Mouse (Mus musculus): ENCODE results near the gene Fhl4. TPM values are rescaled to one million over a fixed set of nuclear protein-coding genes. Genes with fewer than 3 reads are reported as not detected.

The Fhl4 gene
- 1.2 and 1.6 TPM in 2 replicates for polyA plus RNA-seq (2016; fragmentation: Nextera tagmentation; extraction: Ambion mirVana)

DNA sequence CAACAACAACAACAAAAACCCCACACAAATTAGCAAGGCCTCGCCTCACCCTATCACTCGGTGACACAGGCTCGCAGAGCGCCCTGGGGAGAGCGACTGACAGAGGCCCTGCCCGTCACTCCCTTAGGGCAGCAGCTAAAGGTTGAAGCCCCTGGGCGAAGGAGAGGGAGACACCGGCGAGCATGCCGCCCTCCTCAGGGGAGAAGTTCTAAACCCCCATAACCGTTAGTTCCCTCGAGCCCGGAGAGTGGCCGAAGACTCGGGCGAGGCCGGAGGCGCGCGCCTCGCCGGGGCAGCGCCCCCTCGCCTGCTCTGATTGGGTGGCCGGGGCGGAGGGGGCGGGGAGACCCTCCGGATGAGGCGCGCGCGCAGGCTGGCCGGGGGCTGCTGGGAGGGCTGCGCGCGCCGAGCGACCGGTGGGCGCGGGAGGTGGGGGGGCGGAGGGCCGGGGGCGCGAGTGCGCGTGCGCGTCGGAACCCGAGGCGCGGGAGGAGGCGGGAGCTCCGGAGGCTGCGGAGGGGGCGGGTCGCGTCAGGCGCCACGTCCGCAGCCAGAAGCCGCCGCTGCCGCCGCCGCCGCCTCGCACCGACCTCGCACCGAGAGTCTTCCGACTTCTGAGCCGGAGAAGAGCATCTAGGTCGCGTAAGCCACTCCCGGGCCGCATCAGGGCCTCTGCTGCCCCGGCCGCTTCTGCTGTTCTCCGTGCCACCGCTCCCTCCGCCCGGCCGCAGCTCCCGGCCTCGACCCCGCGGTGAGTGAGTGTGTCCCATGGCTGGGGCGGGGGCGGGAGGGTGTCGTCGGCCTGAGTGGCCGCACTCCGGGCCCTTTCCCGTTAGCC, at the start of gene Fhl4, which contains the start of gene Tmem263:
Fhl4 (minus strand) TSS at position 249 of the 838 bp plus-strand sequence.
Tmem263 (plus strand) TSS at position 381 of the 838 bp plus-strand sequence.
- H3K4me3 ChIP-seq = peak within 1 kb of the TSS; percentile 98
- no peaks in the 10 kb centered on the region for H3K9me3 ChIP-seq (replicated peaks)
- peaks cover 36% of the 10 kb centered on the region for H3K4me1 ChIP-seq
- H3K27me3 ChIP-seq (ENCODE audit: low read depth, poor library complexity, severe bottlenecking) = no peaks in the 10 kb centered on the region
- H3K36me3 ChIP-seq = no peaks in the 10 kb centered on the region
- H3K27ac ChIP-seq (replicated peaks) = peak within 1 kb of the TSS; percentile 95
- WGBS = 1% methylated on average over 93 of the region's 96 CpGs
- DNase-seq (ENCODE audit: low spot score) = peak; percentile 95

GRCm38 (mm10) chr10:85149226-85149625, 46.9 kb upstream of the Fhl4 start:
- 92% methylated on average over 5 of the region's 5 CpGs for WGBS
- H3K27me3 ChIP-seq (ENCODE audit: low read depth, poor library complexity, severe bottlenecking) = no peaks in the 10 kb centered on the region
- no peak for DNase-seq (ENCODE audit: low spot score)
- H3K36me3 ChIP-seq = peaks cover 51% of the 10 kb centered on the region
- H3K4me3 ChIP-seq = no peak overlapping the region
- no peaks in the 10 kb centered on the region for H3K4me1 ChIP-seq
- H3K27ac ChIP-seq (replicated peaks) = no peak overlapping the region
- H3K9me3 ChIP-seq (replicated peaks) = no peaks in the 10 kb centered on the region

GRCm38 (mm10) chr10:85146282-85146681, 44.0 kb upstream of the Fhl4 start:
- WGBS = 93% methylated on average over 14 of the region's 14 CpGs
- Histone ChIP-seq H3K9me3 (replicated peaks) (no peaks in the 10 kb centered on the region), H3K4me1 (no peaks in the 10 kb centered on the region), H3K27ac (replicated peaks) (no peak overlapping the region), H3K36me3 (peaks cover 77% of the 10 kb centered on the region), H3K4me3 (no peak overlapping the region), H3K27me3 (ENCODE audit: low read depth, poor library complexity, severe bottlenecking) (no peaks in the 10 kb centered on the region)
- DNase-seq (ENCODE audit: low spot score) = no peak

DNA sequence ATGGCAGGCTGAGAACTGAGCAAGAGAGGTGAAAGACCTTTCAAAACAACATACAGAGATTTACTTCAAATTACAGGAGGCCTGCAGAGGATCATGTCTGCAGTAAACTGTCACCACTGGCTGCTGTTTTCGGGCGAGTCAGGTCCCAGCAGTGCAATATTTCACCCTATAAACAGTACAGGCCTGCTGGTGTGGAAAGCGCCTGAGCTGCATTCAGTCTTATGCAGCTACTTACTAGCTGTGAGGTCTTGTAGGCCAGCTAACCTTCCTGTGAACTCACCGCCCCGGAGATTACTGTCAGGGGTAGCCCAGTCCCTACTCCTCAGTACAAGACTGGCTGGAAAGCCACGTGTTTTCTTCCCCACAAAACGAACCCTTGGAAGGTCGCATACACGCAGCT, 39.2 kb upstream of the Fhl4 start:
- no peak for DNase-seq (ENCODE audit: low spot score)
- WGBS = 90% methylated on average over 9 of the region's 9 CpGs
- no peaks in the 10 kb centered on the region for H3K27me3 ChIP-seq (ENCODE audit: low read depth, poor library complexity, severe bottlenecking)
- H3K9me3 ChIP-seq (replicated peaks) = no peaks in the 10 kb centered on the region
- peaks cover 5% of the 10 kb centered on the region; the same call in 1 of the 2 replicates for H3K4me1 ChIP-seq
- H3K4me3 ChIP-seq = no peak overlapping the region
- H3K27ac ChIP-seq (replicated peaks) = no peak overlapping the region
- H3K36me3 ChIP-seq = peaks cover 61% of the 10 kb centered on the region

DNA sequence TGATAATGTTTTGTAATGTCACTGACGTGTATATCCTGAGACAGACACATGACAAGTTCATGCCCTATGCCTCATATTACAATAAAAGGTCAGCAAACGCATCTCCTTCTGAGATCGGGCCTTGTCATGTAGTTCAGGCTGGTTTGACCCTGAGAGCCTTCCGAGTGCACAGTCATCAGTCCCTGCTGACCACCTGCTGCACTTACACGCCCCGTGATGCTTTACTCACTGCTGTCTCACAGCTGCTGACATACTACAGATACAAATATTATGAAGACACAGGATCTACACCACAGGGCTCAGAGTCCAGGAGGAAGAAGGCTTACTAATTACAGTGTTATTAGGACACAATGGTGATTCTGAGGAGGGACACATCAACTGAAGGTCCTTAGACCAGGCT, 34.3 kb upstream of the Fhl4 start:
- H3K36me3 ChIP-seq = peaks cover 39% of the 10 kb centered on the region
- H3K9me3 ChIP-seq (replicated peaks) = no peaks in the 10 kb centered on the region
- no peak overlapping the region for H3K4me3 ChIP-seq
- no peaks in the 10 kb centered on the region for H3K27me3 ChIP-seq (ENCODE audit: low read depth, poor library complexity, severe bottlenecking)
- DNase-seq (ENCODE audit: low spot score) = no peak
- H3K27ac ChIP-seq (replicated peaks) = no peak overlapping the region
- H3K4me1 ChIP-seq = peaks cover 5% of the 10 kb centered on the region; the same call in 1 of the 2 replicates
- WGBS = 93% methylated on average over 6 of the region's 6 CpGs

GRCm38 (mm10) chr10:85128453-85128852, 26.2 kb upstream of the Fhl4 start:
- no peaks in the 10 kb centered on the region for H3K27me3 ChIP-seq (ENCODE audit: low read depth, poor library complexity, severe bottlenecking)
- H3K36me3 ChIP-seq = peaks cover 39% of the 10 kb centered on the region
- WGBS = 26% methylated on average over 7 of the region's 7 CpGs
- peak overlapping the region; percentile 87 for H3K27ac ChIP-seq (replicated peaks)
- DNase-seq (ENCODE audit: low spot score) = no peak
- peak overlapping the region; percentile 83 for H3K4me3 ChIP-seq
- peaks cover 17% of the 10 kb centered on the region for H3K4me1 ChIP-seq
- no peaks in the 10 kb centered on the region for H3K9me3 ChIP-seq (replicated peaks)

GRCm38 (mm10) chr10:85127395-85128287, 25.3 kb upstream of the Fhl4 start, which contains the start of gene Mterf2:
TSS of gene Mterf2 (minus strand) at chr10:85128027.
- H3K27ac ChIP-seq (replicated peaks) = peak within 1 kb of the TSS; percentile 87
- H3K9me3 ChIP-seq (replicated peaks) = no peaks in the 10 kb centered on the region
- peak within 1 kb of the TSS; percentile 83 for H3K4me3 ChIP-seq
- no peaks in the 10 kb centered on the region for H3K27me3 ChIP-seq (ENCODE audit: low read depth, poor library complexity, severe bottlenecking)
- peak; percentile 92 for DNase-seq (ENCODE audit: low spot score)
- 8% methylated on average over 20 of the region's 20 CpGs for WGBS
- peaks cover 17% of the 10 kb centered on the region for H3K4me1 ChIP-seq
- H3K36me3 ChIP-seq = peaks cover 41% of the 10 kb centered on the region

GRCm38 (mm10) chr10:85125184-85125583, 22.9 kb upstream of the Fhl4 start:
- Histone ChIP-seq H3K4me1 (peaks cover 17% of the 10 kb centered on the region), H3K36me3 (peaks cover 62% of the 10 kb centered on the region), H3K27ac (replicated peaks) (no peak overlapping the region), H3K4me3 (no peak overlapping the region), H3K27me3 (ENCODE audit: low read depth, poor library complexity, severe bottlenecking) (no peaks in the 10 kb centered on the region), H3K9me3 (replicated peaks) (no peaks in the 10 kb centered on the region)
- no peak for DNase-seq (ENCODE audit: low spot score)
- 89% methylated on average over 13 of the region's 13 CpGs for WGBS

- Histone ChIP-seq H3K36me3 (peaks cover 70% of the 10 kb centered on the region), H3K9me3 (replicated peaks) (no peaks in the 10 kb centered on the region), H3K4me3 (no peak overlapping the region), H3K27me3 (ENCODE audit: low read depth, poor library complexity, severe bottlenecking) (no peaks in the 10 kb centered on the region), H3K4me1 (no peaks in the 10 kb centered on the region), H3K27ac (replicated peaks) (no peak overlapping the region)
- no peak for DNase-seq (ENCODE audit: low spot score)
- WGBS = 89% methylated on average over 4 of the region's 4 CpGs
Measured at GRCm38 (mm10) chr10:85114409-85114808, 12.1 kb upstream of the Fhl4 start.

GRCm38 (mm10) chr10:85103085-85103885, 990 bp upstream of the Fhl4 start:
- Histone ChIP-seq H3K4me1 (peaks cover 36% of the 10 kb centered on the region), H3K4me3 (peak overlapping the region; percentile 98), H3K27me3 (ENCODE audit: low read depth, poor library complexity, severe bottlenecking) (no peaks in the 10 kb centered on the region), H3K9me3 (replicated peaks) (no peaks in the 10 kb centered on the region), H3K27ac (replicated peaks) (peak overlapping the region; percentile 95), H3K36me3 (no peaks in the 10 kb centered on the region)
- whole genome bisulfite sequencing = under 1% methylated on average over 34 of the region's 34 CpGs
- peak; percentile 54 for DNase-seq (ENCODE audit: low spot score)

DNA sequence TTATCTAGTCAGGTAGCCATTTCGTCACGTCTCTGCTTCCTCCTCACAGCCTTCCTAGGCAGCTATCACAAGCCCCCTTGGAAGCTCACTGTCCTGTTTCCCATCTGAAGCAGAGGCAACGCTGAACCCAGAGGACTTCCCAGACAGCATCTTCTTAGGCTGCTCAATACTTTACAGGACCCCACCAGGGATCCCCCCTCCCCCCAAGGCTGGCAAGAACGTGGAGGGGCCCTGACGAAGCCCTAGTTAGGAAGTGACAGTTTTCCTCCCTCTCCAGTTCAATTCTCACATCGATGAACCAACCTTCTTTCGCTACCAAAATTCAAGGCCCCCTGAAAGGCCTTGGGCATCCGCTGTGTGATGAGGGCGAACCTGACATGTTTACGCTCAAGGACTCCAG, 454 bp downstream of the Fhl4 start:
- Histone ChIP-seq H3K9me3 (replicated peaks) (no peaks in the 10 kb centered on the region), H3K36me3 (no peaks in the 10 kb centered on the region), H3K4me1 (peaks cover 36% of the 10 kb centered on the region), H3K27me3 (ENCODE audit: low read depth, poor library complexity, severe bottlenecking) (no peaks in the 10 kb centered on the region), H3K4me3 (peak overlapping the region; percentile 98), H3K27ac (replicated peaks) (peak overlapping the region; percentile 95)
- 1% methylated on average over 10 of the region's 10 CpGs for WGBS
- no peak for DNase-seq (ENCODE audit: low spot score)

DNA sequence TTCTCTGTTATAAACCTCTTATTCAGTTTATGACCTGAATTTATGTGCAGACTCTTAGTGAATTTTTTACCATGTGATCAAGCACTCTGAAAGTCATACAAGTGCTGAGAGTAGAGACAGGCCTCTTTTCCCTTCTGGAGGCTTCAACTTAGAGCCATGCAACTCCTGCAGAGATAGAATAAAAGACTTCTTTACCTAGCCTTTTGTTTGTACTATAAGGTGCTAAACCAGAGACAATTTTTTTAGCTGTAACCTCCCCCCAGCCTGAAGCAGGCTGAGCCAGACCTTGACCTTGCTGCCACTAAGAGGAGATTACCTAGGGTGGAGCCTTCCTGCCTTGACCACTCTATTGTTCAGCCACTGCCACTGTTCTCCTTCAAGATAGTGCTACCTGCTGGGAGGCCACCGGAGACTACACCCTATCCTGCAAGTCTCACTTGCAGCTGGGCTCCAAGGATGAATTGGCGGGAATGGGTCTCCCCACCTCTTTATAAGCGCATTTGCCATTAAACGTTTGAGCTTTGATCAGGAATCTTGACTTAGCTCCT, 30.6 kb downstream of the Fhl4 start:
- 58% methylated on average over 4 of the region's 4 CpGs for WGBS
- no peak overlapping the region for H3K4me3 ChIP-seq
- no peak overlapping the region for H3K27ac ChIP-seq (replicated peaks)
- no peaks in the 10 kb centered on the region for H3K4me1 ChIP-seq
- H3K9me3 ChIP-seq (replicated peaks) = no peaks in the 10 kb centered on the region; the same call in 1 of the 2 replicates
- no peaks in the 10 kb centered on the region for H3K36me3 ChIP-seq
- no peak for DNase-seq (ENCODE audit: low spot score)
- no peaks in the 10 kb centered on the region for H3K27me3 ChIP-seq (ENCODE audit: low read depth, poor library complexity, severe bottlenecking)

Data from midbrain, embryonic 10.5 days (tissue).